ENCODE assay signal across 8 mouse cellular contexts in the genomic region with DNA sequence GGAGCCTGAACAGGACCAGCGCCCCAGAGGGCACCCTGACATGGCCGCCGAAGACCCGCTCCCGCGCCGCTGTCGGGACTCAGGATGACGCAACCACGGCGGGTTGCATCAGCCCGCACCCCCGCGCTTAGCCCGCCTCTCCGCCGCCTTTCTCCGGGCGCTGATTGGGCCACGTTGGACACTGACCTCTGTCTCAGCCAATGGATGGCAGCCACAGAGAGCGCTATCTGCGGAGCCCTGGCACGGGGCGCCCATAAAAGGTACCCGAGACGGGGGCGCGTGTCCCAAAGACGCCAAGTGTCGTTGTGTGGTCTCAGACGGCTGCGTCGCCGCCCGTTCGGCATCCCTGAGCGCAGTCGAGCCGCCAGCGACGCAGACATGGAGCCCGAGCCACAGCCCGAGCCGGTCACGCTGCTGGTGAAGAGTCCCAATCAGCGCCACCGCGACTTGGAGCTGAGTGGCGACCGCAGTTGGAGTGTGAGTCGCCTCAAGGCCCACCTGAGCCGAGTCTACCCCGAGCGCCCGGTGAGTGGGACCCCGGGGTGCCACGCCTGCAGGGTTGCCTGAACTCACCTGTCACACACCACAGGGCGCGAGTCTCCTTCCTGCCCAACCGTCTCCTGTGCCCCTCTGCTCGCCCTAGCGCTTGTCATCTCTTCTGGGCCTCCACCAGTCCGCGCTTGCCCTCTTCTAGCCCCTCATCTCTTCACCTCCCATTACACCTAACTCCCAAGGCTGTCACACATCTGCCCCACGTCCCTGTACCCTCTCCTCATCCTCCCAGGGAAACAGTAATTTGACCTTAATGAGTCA. TPM values are rescaled to one million over a fixed set of nuclear protein-coding genes. Genes with fewer than 3 reads are reported as not detected.
DNase-seq lines count a peak whose midpoint lies in the region; ATAC-seq lines count a peak whose summit lies in the region.

A gene (plus strand): TSS at position 225 of the 813 bp plus-strand sequence.

- under 1% methylated on average over 65 of the region's 65 CpGs for WGBS in hindbrain, embryonic 11.5 days

- DNase-seq in MN1 (ENCODE audit: low spot score) = peak; percentile 98
- DNase-seq in cerebellum, adult 9-10 months = peak; percentile 98
- DNase-seq in frontal cortex, adult 2 months (ENCODE audit: extremely low spot score in 1 of 2, low spot score in 1 of 2) = peak; percentile 97 to 99
- DNase-seq in hindbrain, embryonic 11.5 days (ENCODE audit: low spot score) = peak; percentile 95
- peak; percentile 97 to 99 for DNase-seq in layer of hippocampus, postnatal 10 days (ENCODE audit: low spot score in 2 of 2)
- peak; percentile 98 for DNase-seq in lung, postnatal 10 days
- DNase-seq in ovary, postnatal 36 days (ENCODE audit: low spot score) = peak; percentile 98
- peak; percentile 98 for DNase-seq in thymus, postnatal 25 days

- peak; percentile 99 for ATAC-seq in hindbrain, embryonic 11.5 days (ENCODE audit: low FRiP score)

- peak within 1 kb of the TSS; percentile 87 for H3K4me3 ChIP-seq in hindbrain, embryonic 11.5 days (ENCODE audit: low read depth, low read length)

- H3K27me3 ChIP-seq in hindbrain, embryonic 11.5 days (ENCODE audit: control insufficient read depth, insufficient read depth, low read length) = no peaks in the 10 kb centered on the region

- H3K27ac ChIP-seq in hindbrain, embryonic 11.5 days (ENCODE audit: low read depth, low read length) = peak within 1 kb of the TSS; percentile 82

- no peaks in the 10 kb centered on the region for H3K9me3 ChIP-seq in hindbrain, embryonic 11.5 days (ENCODE audit: control insufficient read depth, low read length)

- peak within 1 kb of the TSS; percentile 93 for H3K9ac ChIP-seq in hindbrain, embryonic 11.5 days (ENCODE audit: low read depth, low read length)

- peaks cover 4% of the 10 kb centered on the region; the same call in 1 of the 2 replicates for H3K4me1 ChIP-seq in hindbrain, embryonic 11.5 days (replicated peaks; ENCODE audit: control insufficient read depth, insufficient read depth, low read length)

- peaks cover 4% of the 10 kb centered on the region; the same call in 1 of the 2 replicates for H3K36me3 ChIP-seq in hindbrain, embryonic 11.5 days (ENCODE audit: control insufficient read depth, insufficient read depth, low read length)

- peak within 1 kb of the TSS; percentile 82 for H3K4me2 ChIP-seq in hindbrain, embryonic 11.5 days (replicated peaks; ENCODE audit: low read depth, low read length)

RNA-seq across cellular contexts. Expression of the gene that starts here (rescaled TPM):
- polyA plus RNA-seq in frontal cortex, adult 2 months (2012; rRNA removed) = 72.2 and 80.0 TPM in 2 replicates
- 60.8 and 61.0 TPM in 2 replicates for polyA plus RNA-seq in hindbrain, embryonic 11.5 days (2014; fragmentation: Nextera tagmentation; extraction: Ambion mirVana)
- 10 to 100 TPM; 35.5 to 36.2 TPM for total RNA-seq in layer of hippocampus, postnatal 10 days (2021)

Comparison
In these comparisons a context has a peak if more than half of its experiments do, and no peak if none do; other contexts are left out.
1. Peak in every context shown above with its lines: DNase-seq, ATAC-seq, H3K4me3 ChIP-seq and H3K27ac ChIP-seq.